Mouse (Mus musculus): ENCODE measurements around the gene Hrct1. TPM values are rescaled to one million over a fixed set of nuclear protein-coding genes. Genes with fewer than 3 reads are reported as not detected.

Gene Hrct1
- total RNA-seq (2023), result not detected

DNA sequence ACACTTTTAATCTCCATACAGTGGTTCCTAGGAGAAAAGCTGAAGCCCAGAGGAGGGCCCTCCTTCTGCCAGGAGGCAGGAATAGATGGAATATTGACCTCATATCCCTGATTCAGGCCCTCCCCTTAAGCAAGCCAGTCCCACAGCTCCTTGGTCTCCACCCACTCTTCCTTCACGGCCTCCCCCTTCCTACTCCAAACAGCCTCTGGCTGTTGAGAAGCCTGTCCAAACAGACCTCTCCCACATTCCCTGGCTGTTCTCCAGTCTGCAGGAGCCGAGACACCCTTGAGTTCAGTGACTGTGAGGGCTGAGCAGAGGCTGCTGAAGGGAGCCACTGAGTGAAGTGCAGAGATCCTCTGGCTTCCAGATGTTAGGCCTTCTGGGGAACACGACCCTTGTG, at the start of gene Hrct1:
Gene Hrct1, plus strand, starts transcription at position 194 of the 400 bp plus-strand sequence.

DNA sequence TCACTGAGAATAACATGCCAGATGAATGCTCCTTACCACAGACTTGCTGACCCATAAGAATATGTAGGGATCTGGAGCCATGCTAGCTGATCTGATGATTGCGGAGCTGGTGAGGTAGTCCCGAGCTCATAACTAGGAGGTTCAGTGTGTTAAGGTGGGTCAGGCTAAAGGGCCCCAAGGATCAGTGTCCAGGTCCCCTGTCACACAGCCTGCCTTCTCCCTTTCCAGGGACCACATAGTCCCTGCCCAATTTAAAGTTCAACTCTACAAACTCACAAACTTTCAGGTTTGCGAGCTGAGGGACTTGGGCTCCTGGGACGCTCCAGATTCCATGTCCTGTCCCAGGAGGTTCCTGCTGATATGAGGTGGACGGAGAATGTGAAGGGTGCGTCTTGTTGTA, 26.3 kb upstream of the Hrct1 start, which contains the start of gene Olfr70:
Gene Olfr70, minus strand, starts transcription at position 101 of the 400 bp plus-strand sequence.

DNA sequence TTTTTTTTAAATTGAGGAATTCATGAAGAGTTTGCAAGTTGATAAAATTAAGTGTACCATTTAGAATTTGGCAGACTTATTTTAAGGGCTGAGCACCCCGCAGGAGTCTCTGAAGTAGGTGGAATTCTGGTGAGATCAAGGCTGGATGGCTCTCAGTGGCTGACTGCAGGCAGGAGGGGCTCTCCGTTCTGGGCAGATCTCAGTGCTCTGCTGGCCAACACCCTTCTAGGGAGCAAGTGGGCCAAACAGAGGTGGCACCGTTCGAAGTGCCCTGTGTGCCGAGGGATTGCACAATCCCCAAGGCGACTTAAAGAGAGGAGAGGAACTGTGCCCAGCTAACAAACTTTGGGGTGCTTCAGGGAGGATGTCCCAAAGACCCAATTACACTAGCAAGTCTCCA, 17.1 kb upstream of the Hrct1 start, which contains the start of gene Olfr71:
Gene Olfr71, minus strand, starts transcription at position 387 of the 400 bp plus-strand sequence.

DNA sequence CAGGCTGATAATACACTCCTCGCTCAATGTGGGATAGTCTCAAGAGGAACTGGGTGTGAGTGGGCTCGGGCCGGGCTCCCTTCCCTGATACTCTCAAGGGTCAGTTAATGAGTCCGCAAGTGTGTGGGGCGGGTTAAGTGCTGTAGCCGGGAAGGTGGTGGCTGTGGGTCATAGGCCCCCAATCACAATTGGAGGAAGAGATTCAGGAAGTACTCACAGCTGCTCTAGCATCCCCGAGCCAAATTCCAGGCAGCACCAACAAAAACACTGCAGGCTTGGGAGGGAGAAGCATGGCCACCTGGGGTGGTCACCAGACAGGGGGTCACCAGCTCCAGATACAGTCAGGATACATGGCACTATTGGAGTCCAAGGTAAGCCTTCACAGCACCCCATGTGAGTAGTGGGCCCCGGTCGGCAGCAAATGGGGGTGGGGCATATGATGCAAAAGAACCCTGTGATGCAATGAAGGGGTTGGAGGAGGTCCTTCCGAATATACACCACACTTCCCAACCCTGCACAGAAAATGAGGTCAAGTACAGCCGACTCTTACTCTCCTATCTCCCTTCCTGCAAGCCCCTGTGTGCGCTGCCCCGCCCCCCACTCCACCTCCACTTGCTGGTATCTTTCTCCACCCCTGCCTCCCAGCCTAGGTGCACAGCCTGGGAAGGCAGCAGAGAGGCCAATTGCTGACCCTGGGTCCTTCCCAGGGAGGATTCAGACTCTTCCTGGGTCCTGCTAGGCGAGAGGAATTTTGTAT, 3.0 kb downstream of the Hrct1 start, which contains the start of gene Spaar:
Gene Spaar, plus strand, starts transcription at position 241 of the 757 bp plus-strand sequence.

DNA sequence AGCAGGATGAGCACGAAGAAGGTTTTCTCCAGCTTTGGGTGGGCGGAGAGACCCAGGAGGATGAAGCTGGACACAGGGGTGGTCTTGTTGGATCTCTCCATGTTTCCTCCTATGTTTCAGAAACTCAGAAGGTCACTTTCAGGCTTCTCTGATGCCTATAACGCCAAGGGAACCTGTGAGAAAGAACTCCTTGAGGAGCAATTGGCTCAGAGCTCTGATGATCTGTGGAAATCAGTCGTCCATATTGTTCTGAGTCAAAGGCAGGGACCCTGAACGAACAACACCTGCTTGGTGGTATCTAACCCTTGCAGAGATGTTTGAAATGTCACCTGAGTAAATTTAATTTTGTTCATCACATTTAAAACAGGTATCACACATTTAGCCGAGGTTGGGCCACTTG, 43.9 kb downstream of the Hrct1 start, which contains the start of gene Olfr159:
Gene Olfr159, minus strand, starts transcription at position 101 of the 400 bp plus-strand sequence.

Other genes with a start within 250 kb of the Hrct1 start
- gene Sit1, start 243.5 kb upstream of the Hrct1 start, total RNA-seq (2023), result not detected
- 1 to 10 TPM; 4.0 to 7.5 TPM for gene Ccdc107, start 234.3 kb upstream of the Hrct1 start, total RNA-seq (2023)
- gene Arhgef39, start 227.5 kb upstream of the Hrct1 start, total RNA-seq (2023), result 10 to 100 TPM; 27.3 to 36.2 TPM
- gene Car9, start 220.2 kb upstream of the Hrct1 start, total RNA-seq (2023), result 1 to 10 TPM; 1.1 to 1.2 TPM
- gene Tpm2, start 203.4 kb upstream of the Hrct1 start, total RNA-seq (2023), result 1 to 10 TPM; 1.8 TPM
- 10 to 100 TPM; 49.0 to 54.9 TPM for gene Creb3, start 164.9 kb upstream of the Hrct1 start, total RNA-seq (2023)
- 100 to 1,000 TPM; 552 to 557 TPM for gene Tln1, start 164.5 kb upstream of the Hrct1 start, total RNA-seq (2023)
- 10 to 100 TPM; 50.0 to 56.1 TPM for gene Rgp1, start 148.5 kb upstream of the Hrct1 start, total RNA-seq (2023)
- gene Gba2, start 148.3 kb upstream of the Hrct1 start, total RNA-seq (2023), result 10 to 100 TPM; 30.8 to 30.9 TPM
- not detected for gene Msmp, start 142.7 kb upstream of the Hrct1 start, total RNA-seq (2023)
- gene Npr2, start 95.3 kb upstream of the Hrct1 start, total RNA-seq (2023), result under 1 TPM; 0.26 to 0.42 TPM
- gene Spag8, start 73.6 kb upstream of the Hrct1 start, total RNA-seq (2023), result not detected
- gene Hint2, start 70.7 kb upstream of the Hrct1 start, total RNA-seq (2023), result 10 to 100 TPM; 12.7 to 17.6 TPM
- under 1 TPM; 0.31 to 0.57 TPM for gene Tmem8b, start 58.2 kb upstream of the Hrct1 start, total RNA-seq (2023)
- under 1 TPM in 1 of 2 experiments, not detected in 1; 0.09 TPM for gene Fam221b, start 58.0 kb upstream of the Hrct1 start, total RNA-seq (2023)
- not detected for gene Olfr70, start 26.4 kb upstream of the Hrct1 start, total RNA-seq (2023)
- not detected for gene Olfr71, start 16.9 kb upstream of the Hrct1 start, total RNA-seq (2023)
- not detected for gene Spaar, start 2.8 kb downstream of the Hrct1 start, total RNA-seq (2023)
- gene Olfr159, start 43.8 kb downstream of the Hrct1 start, total RNA-seq (2023), result not detected
- gene Olfr156, start 96.7 kb downstream of the Hrct1 start, total RNA-seq (2023), result not detected
- gene Olfr157, start 113.0 kb downstream of the Hrct1 start, total RNA-seq (2023), result not detected
- gene Olfr155, start 124.4 kb downstream of the Hrct1 start, total RNA-seq (2023), result not detected
- 10 to 100 TPM; 14.1 to 14.5 TPM for gene Reck, start 148.3 kb downstream of the Hrct1 start, total RNA-seq (2023)
- 100 to 1,000 TPM; 141 to 147 TPM for gene Glipr2, start 230.2 kb downstream of the Hrct1 start, total RNA-seq (2023)

Data from neutrophil, adult 83 days (primary cell).